Mouse (Mus musculus) ES-E14 (cell line): ENCODE measurements around the gene Pbrm1. TPM values are rescaled to one million over a fixed set of nuclear protein-coding genes. Genes with fewer than 3 reads are reported as not detected.

ENCODE experiments used
- DNase-seq: peaks from one replicate; pipeline ENCODE4 v3.0.0-alpha.2; 2013; ENCODE audit warnings: low read depth, low spot score
- H3K27ac ChIP-seq: 2 replicates; pipeline ENCODE4 v1.5.1; 2012; ENCODE audit warnings: low read depth, mild to moderate bottlenecking, low read length, moderate library complexity, mixed read lengths; ENCODE audit not compliant: poor library complexity, insufficient read depth, severe bottlenecking
- H3K36me3 ChIP-seq: 2 replicates; pipeline ENCODE4 v1.6.1; 2012; ENCODE audit warnings: mild to moderate bottlenecking, low read length, moderate library complexity, mixed read lengths; ENCODE audit not compliant: control insufficient read depth, poor library complexity, insufficient read depth, severe bottlenecking
- H3K4me1 ChIP-seq, 2 experiments: fragments of 150-350 bp in 1 of 2; sonication (generic) in 1 of 2; 2 replicates each; pipeline ENCODE4 v1.6.1; 2012; ENCODE audit warnings: low read length in 2 of 2, mild to moderate bottlenecking in 1 of 2, mixed read lengths in 1 of 2; ENCODE audit not compliant: control insufficient read depth in 2 of 2, insufficient read depth in 2 of 2, poor library complexity in 1 of 2
- H3K4me3 ChIP-seq, 2 experiments: fragments of 150-350 bp in 1 of 2; sonication (generic) in 1 of 2; 2 replicates each; pipeline ENCODE4 v1.5.1; 2012; ENCODE audit warnings: low read length in 2 of 2, low read depth in 1 of 2, mild to moderate bottlenecking in 1 of 2, mixed read lengths in 1 of 2; ENCODE audit not compliant: insufficient read depth in 1 of 2, poor library complexity in 1 of 2, severe bottlenecking in 1 of 2
- H3K9ac ChIP-seq: 2 replicates; pipeline ENCODE4 v1.6.1; 2012; ENCODE audit warnings: low read depth, mild to moderate bottlenecking, low read length, mixed read lengths; ENCODE audit not compliant: poor library complexity, insufficient read depth, severe bottlenecking
- H3K9me3 ChIP-seq: fragments of 150-350 bp; sonication (generic); 2 replicates; pipeline ENCODE4 v1.6.1; 2012; ENCODE audit warnings: low read depth, mild to moderate bottlenecking, low read length; ENCODE audit not compliant: control insufficient read depth, insufficient read depth
- CHD2 ChIP-seq: IDR thresholded peaks from 2 replicates; pipeline ENCODE4 v1.6.1; 2014; ENCODE audit warnings: mild to moderate bottlenecking, low read depth, low read length, inconsistent platforms
- HCFC1 ChIP-seq: IDR thresholded peaks from 2 replicates; pipeline ENCODE4 v1.6.1; 2012; ENCODE audit warnings: low read length, inconsistent platforms, borderline replicate concordance; ENCODE audit not compliant: insufficient read depth
- MAFK ChIP-seq: IDR thresholded peaks from 2 replicates; pipeline ENCODE4 v1.6.1; 2014; ENCODE audit warnings: mild to moderate bottlenecking, low read depth, low read length, inconsistent platforms; ENCODE audit not compliant: insufficient read depth
- ZC3H11A ChIP-seq: IDR thresholded peaks from 2 replicates; pipeline ENCODE4 v1.6.1; 2012; ENCODE audit warnings: low read depth, mild to moderate bottlenecking, inconsistent platforms, low read length, borderline replicate concordance
- ZNF384 ChIP-seq: IDR thresholded peaks from 2 replicates; pipeline ENCODE4 v1.6.1; 2012; ENCODE audit warnings: low read depth, low read length, inconsistent platforms
- in situ Hi-C, 2 experiments: fragments of 600-800 bp; cut with MboI; formaldehyde crosslinking; loops; one replicate each; pipeline ENCODE4 v1.15.1; 2025; ENCODE audit warnings: low sequenced_read_pairs in 2 of 2, inconsistent platforms in 1 of 2; ENCODE audit not compliant: unreplicated experiment in 2 of 2
- total RNA-seq: library from RNA; depleted of rRNA; stranded (reverse); fragments of 300-350 nt; gene quantifications from 2 replicates; pipeline ENCODE4 v1.2.3, GENCODE M21; 2012

Gene Pbrm1
- total RNA-seq, 1 experiment = 58.9 TPM

GRCm38 (mm10) chr14:31140141-31140540 is 121.2 kb downstream of the Pbrm1 start:
- DNase-seq = no peak
- Histone ChIP-seq H3K4me3 (no peak overlapping the region), H3K9me3 (no peaks in the 10 kb centered on the region), H3K4me1 (peaks cover 6 to 16% of the 10 kb centered on the region in 2 experiments; a peak in 2 of 4 replicates), H3K36me3 (peaks cover 45% of the 10 kb centered on the region), H3K9ac (no peak overlapping the region), H3K27ac (no peak overlapping the region)
- in situ Hi-C loops = no loop called here
- no peak for TF ChIP-seq CHD2
- no peak for TF ChIP-seq MAFK
- TF ChIP-seq HCFC1 = no peak
- TF ChIP-seq ZNF384 = no peak
- no peak for TF ChIP-seq ZC3H11A

DNA sequence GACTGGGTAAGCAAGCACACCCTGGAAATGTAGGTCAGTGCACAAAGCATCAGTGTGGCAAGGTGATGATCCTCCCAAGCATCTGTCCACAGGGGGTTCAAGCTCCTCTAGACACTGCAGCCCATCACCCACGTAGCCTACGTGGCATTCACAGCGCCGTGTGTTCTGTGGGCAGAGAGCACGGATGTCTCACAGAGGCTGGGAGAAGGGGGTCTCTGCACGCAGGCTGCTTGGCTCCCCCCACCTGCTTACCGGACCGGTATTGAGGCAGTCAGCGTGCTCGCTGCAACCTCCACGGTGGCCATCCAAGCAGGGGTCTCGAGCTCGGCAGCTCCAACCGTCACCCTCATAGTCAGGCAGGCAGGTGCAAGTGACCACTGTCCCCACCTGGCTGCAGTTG is 122.1 kb downstream of the Pbrm1 start:
- Histone ChIP-seq H3K4me3 (no peak overlapping the region), H3K27ac (no peak overlapping the region), H3K9me3 (no peaks in the 10 kb centered on the region), H3K9ac (no peak overlapping the region), H3K4me1 (peaks cover 6 to 16% of the 10 kb centered on the region in 2 experiments; a peak in 2 of 4 replicates), H3K36me3 (peaks cover 36% of the 10 kb centered on the region)
- no peak for DNase-seq
- in situ Hi-C loops = no loop called here
- TF ChIP-seq CHD2 (no peak), ZNF384 (no peak), ZC3H11A (no peak), MAFK (no peak), HCFC1 (no peak)

- no peak for DNase-seq
- Histone ChIP-seq H3K36me3 (0 out of 2 replicates have a peak, but pooled peaks cover 2% of the 10 kb centered on the region), H3K4me3 (no peak overlapping the region), H3K9ac (no peak overlapping the region), H3K4me1 (no peaks in the 10 kb centered on the region), H3K9me3 (no peaks in the 10 kb centered on the region), H3K27ac (no peak overlapping the region)
- no peak for TF ChIP-seq CHD2
- TF ChIP-seq ZNF384 = no peak
- no peak for TF ChIP-seq MAFK
- in situ Hi-C loops = no loop called here
These were observed 126.8 kb downstream of the Pbrm1 start for GRCm38 (mm10) chr14:31145694-31146093.

DNA sequence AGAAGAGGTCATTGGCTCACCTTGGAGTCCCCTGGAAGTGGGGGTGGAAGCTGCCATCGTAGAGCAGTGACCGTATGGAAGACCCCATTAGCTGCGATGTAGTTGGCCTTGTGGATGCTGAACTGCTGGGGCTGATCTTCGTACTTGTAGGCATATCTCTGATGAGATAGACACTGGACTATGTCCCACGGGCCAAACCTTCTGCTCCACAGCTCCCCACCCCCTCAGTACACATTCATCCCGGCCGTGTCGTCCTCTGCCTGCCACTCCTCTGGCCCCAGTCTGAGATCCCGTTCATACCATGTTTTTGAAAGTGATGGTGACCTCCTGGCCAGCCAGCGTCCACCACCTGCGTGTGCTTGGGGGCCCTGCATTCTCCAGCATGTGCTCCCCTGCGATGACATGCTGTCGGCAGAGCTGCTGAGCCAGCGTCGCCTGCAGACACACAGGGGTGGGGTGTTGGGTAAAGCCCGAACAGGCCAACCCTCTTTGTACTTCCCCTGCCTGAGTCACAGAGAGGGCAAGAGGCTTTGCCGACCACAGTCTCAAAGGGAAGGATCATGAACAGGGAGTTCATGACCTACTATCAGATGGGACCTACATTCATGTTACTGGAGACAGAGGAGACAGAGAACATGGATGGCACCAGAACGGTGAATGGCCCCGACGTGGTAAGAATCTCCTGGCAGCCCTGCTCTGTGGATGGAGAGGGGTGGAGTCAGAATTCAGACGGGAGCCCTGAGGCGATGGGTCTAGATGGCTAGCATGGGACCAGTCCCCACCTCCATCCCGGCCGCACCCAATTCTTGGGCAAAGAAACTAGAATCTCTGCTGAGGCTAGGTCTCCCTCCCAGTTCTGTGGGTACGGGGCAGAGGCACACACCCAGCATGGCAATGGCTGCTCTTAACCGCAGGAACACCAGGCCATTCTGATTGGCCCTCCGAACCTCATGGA is 141.5 kb downstream of the Pbrm1 start:
- in situ Hi-C loops = no loop called here
- H3K4me1 ChIP-seq = peaks cover 0 to 8% of the 10 kb centered on the region in 2 experiments; a peak in 1 of 4 replicates
- H3K9me3 ChIP-seq = no peaks in the 10 kb centered on the region
- no peak overlapping the region for H3K9ac ChIP-seq
- no peak overlapping the region for H3K27ac ChIP-seq
- no peaks in the 10 kb centered on the region for H3K36me3 ChIP-seq
- TF ChIP-seq ZNF384 = no peak
- TF ChIP-seq MAFK = no peak
- TF ChIP-seq ZC3H11A = no peak
- no peak for TF ChIP-seq CHD2
- TF ChIP-seq HCFC1 = no peak
- DNase-seq = no peak
- no peak overlapping the region for H3K4me3 ChIP-seq

DNA sequence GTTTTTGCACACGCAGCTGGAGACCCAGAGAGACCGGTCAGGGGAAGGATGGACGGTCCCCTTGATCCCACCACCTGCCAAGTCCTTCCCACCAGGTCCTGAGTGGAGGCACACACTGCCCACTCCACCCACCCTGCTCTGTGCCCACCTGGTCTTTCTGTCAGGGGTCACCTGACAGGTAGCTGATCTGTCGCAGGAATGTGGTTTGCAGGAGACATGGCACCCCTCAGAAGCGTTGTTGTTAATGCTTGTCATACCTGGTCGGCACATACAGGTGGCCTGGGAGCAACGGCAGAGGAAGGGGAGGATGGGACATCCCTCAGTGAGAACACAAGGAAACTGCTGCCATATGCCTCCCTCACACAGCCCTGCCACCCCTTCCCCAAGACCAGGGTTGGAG is 142.3 kb downstream of the Pbrm1 start:
- no peak overlapping the region for H3K4me3 ChIP-seq
- TF ChIP-seq ZC3H11A = no peak
- no peak for TF ChIP-seq MAFK
- no peak for TF ChIP-seq HCFC1
- H3K9ac ChIP-seq = no peak overlapping the region
- H3K36me3 ChIP-seq = no peaks in the 10 kb centered on the region
- H3K27ac ChIP-seq = no peak overlapping the region
- H3K9me3 ChIP-seq = no peaks in the 10 kb centered on the region
- H3K4me1 ChIP-seq = peaks cover 0 to 8% of the 10 kb centered on the region in 2 experiments; a peak in 1 of 4 replicates
- in situ Hi-C loops = no loop called here
- no peak for DNase-seq
